Comparison of ENCODE assay signal across 23 mouse cellular contexts in genomic region chr6:108167946-108168680, GRCm38 (mm10). TPM values are rescaled to one million over a fixed set of nuclear protein-coding genes. Genes with fewer than 3 reads are reported as not detected.
DNase-seq lines count a peak whose midpoint lies in the region; ATAC-seq and TF ChIP-seq lines count a peak whose summit lies in the region.
"Had no signal": no experiment of that assay in that cellular context is flagged by ENCODE, and none has a peak within 500 bp of the region (broad histone marks: within the 10 kb centered on the region; RNA-seq: fewer than 3 reads in every experiment).

No protein-coding gene starts in this region.

- H3K27ac ChIP-seq in liver, adult 2 months (replicated peaks; ENCODE audit: insufficient read depth, low read depth, low read length): no peak overlapping the region
- peak overlapping the region; percentile 33; the same call in 1 of the 2 replicates for H3K27ac ChIP-seq in MEL (ENCODE audit: control insufficient read depth, low read depth, low read length)
- H3K27ac ChIP-seq: limb, embryonic 12.5 days; liver, embryonic 14.5 days; lung, embryonic 15.5 days; neural tube, embryonic 15.5 days had no signal

- H3K9ac ChIP-seq in liver, adult 2 months (ENCODE audit: low read depth, low read length): no peak overlapping the region
- H3K9ac ChIP-seq in MEL (ENCODE audit: control insufficient read depth, low read depth, low read length, poor library complexity, severe bottlenecking): no peak overlapping the region
- H3K9ac ChIP-seq: limb, embryonic 12.5 days; liver, embryonic 14.5 days; lung, embryonic 15.5 days; neural tube, embryonic 15.5 days had no signal

- no peak for TF ChIP-seq EP300 in MEL (IDR thresholded peaks at IDR 0.05; ENCODE audit: low read depth in 1 of 2, low read length in 2 of 2)

- peaks cover 12% of the 10 kb centered on the region for H3K36me3 ChIP-seq in liver, adult 2 months (ENCODE audit: control insufficient read depth, insufficient read depth, low read length)
- peaks cover 0 to 38% of the 10 kb centered on the region in 2 experiments; a peak in 2 of 4 replicates for H3K36me3 ChIP-seq in MEL (ENCODE audit: control insufficient read depth in 1 of 2, insufficient read depth in 2 of 2, low read length in 2 of 2)

- no peaks in the 10 kb centered on the region; the same call in 1 of the 2 replicates for H3K79me2 ChIP-seq in liver, adult 2 months (ENCODE audit: control insufficient read depth, insufficient read depth, low read length)
- H3K79me2 ChIP-seq in MEL (ENCODE audit: control insufficient read depth, insufficient read depth, low read length, poor library complexity): no peaks in the 10 kb centered on the region

- ATAC-seq in megakaryocyte, adult 5-6 weeks (ENCODE audit: poor library complexity, severe bottlenecking): peak; percentile 28; the same call in 1 of the 2 replicates
- ATAC-seq: forebrain, embryonic 16.5 days had no signal

- no peak for TF ChIP-seq CTCF in liver, adult 2 months (IDR thresholded peaks at IDR 0.05; ENCODE audit: low read depth, low read length)
- TF ChIP-seq CTCF in MEL (IDR thresholded peaks at IDR 0.05 in 2 of 3, conservative IDR thresholded peaks at IDR 0.05 in 1 of 3; ENCODE audit: control insufficient read depth in 1 of 3, insufficient read depth in 1 of 3, low read depth in 2 of 3, low read length in 3 of 3, poor library complexity in 1 of 3, severe bottlenecking in 1 of 3): no peak

- no peaks in the 10 kb centered on the region for H3K27me3 ChIP-seq in liver, adult 2 months (ENCODE audit: control insufficient read depth, insufficient read depth, low read length)
- no peaks in the 10 kb centered on the region for H3K27me3 ChIP-seq in MEL (ENCODE audit: control insufficient read depth in 1 of 2, insufficient read depth in 2 of 2, low read length in 2 of 2)
- H3K27me3 ChIP-seq: limb, embryonic 12.5 days; lung, embryonic 15.5 days; neural tube, embryonic 15.5 days had no signal

- no peak for TF ChIP-seq RAD21 in MEL (IDR thresholded peaks at IDR 0.05; ENCODE audit: low read depth, low read length)

- peak; percentile 22 for DNase-seq in liver, adult 2 months (ENCODE audit: extremely low read depth, low read depth, low spot score)
- DNase-seq in liver: no peak
- DNase-seq in CD4-positive, CD25-positive, alpha-beta regulatory T cell, adult 2 months (ENCODE audit: low read depth, low spot score): peak; percentile 52
- DNase-seq in MEL (ENCODE audit: low read depth, low spot score): no peak
- no peak for DNase-seq in lung, postnatal 36 days
- DNase-seq in lung, postnatal 10 days: no peak
- no peak for DNase-seq in cerebellum, adult 8-10 months
- DNase-seq: adrenal gland, postnatal 25 days; cerebellum, adult 11-12 months; cerebellum, postnatal 25 days; embryo, embryonic 11 days; gastrocnemius, postnatal 36 days; heart, postnatal 10 days; kidney, postnatal 10 days; midbrain, embryonic 14.5 days; right cerebral cortex, postnatal 14 days had no signal

- 71% methylated on average over 7 of the region's 7 CpGs for WGBS in liver, adult 2 months

- TF ChIP-seq POLR2A in liver, adult 2 months (IDR thresholded peaks at IDR 0.05; ENCODE audit: extremely low read depth, insufficient read depth, low read length): no peak
- no peak for TF ChIP-seq POLR2A in MEL (IDR thresholded peaks at IDR 0.05; ENCODE audit: control insufficient read depth in 1 of 2, insufficient read depth in 1 of 2, low read depth in 1 of 2, low read length in 2 of 2, poor library complexity in 1 of 2)

- H3K4me1 ChIP-seq in liver, adult 2 months (ENCODE audit: control insufficient read depth, insufficient read depth, low read length): peaks cover 10% of the 10 kb centered on the region
- H3K4me1 ChIP-seq in MEL (ENCODE audit: control insufficient read depth in 1 of 2, insufficient read depth in 2 of 2, low read length in 2 of 2): peaks cover 8 to 37% of the 10 kb centered on the region in 2 experiments
- H3K4me1 ChIP-seq: limb, embryonic 12.5 days; lung, embryonic 15.5 days; neural tube, embryonic 15.5 days had no signal

- no peaks in the 10 kb centered on the region for H3K9me3 ChIP-seq in MEL (replicated peaks; ENCODE audit: insufficient read depth, low read length)
- H3K9me3 ChIP-seq: limb, embryonic 12.5 days; lung, embryonic 15.5 days; neural tube, embryonic 15.5 days had no signal

- H3K4me3 ChIP-seq in liver, adult 2 months (ENCODE audit: insufficient read depth, low read depth, low read length): no peak overlapping the region
- H3K4me3 ChIP-seq in MEL (ENCODE audit: control insufficient read depth in 1 of 2, insufficient read depth in 1 of 2, low read depth in 2 of 2, low read length in 2 of 2): peak overlapping the region in 1 of 2 experiments; percentile 2; a peak in 1 of 4 replicates
- H3K4me3 ChIP-seq: limb, embryonic 12.5 days; lung, embryonic 15.5 days; myocyte; neural tube, embryonic 15.5 days had no signal

TF ChIP-seq in MEL, 35 proteins besides CTCF, POLR2A, EP300 and RAD21:
- no peak for TF ChIP-seq MAX (IDR thresholded peaks at IDR 0.05; ENCODE audit: low read length)
- no peak for TF ChIP-seq TBP (IDR thresholded peaks at IDR 0.05; ENCODE audit: low read depth, low read length)

RNA-seq across cellular contexts. Expression of gene Sumf1, which starts 17.3 kb away (rescaled TPM):
- total RNA-seq in liver, adult 2 months (2014; rRNA removed): 23.3 and 23.6 TPM in 2 replicates
- polyA plus RNA-seq in liver, adult 2 months (2012; rRNA removed): 20.5 and 23.8 TPM in 2 replicates
- 7.9 and 9.4 TPM in 2 replicates for total RNA-seq in MEL (2012; rRNA removed)
- polyA plus RNA-seq in MEL (2012; ENCODE audit: insufficient read depth in 1 of 2, insufficient read length in 2 of 2, low read depth in 1 of 2, low replicate concordance in 2 of 2, missing spikeins in 1 of 2): 10 to 100 TPM in 1 of 2 experiments, not detected in 1; 11.2 TPM
- total RNA-seq in megakaryocyte, adult 5-6 weeks (2015): 43.7 and 48.2 TPM in 2 replicates
- total RNA-seq in megakaryocyte, adult 5-6 weeks (2017): 44.8 and 49.1 TPM in 2 replicates

RNA-seq across cellular contexts. Expression of gene Itpr1, which starts 44.8 kb away (rescaled TPM):
- 55.0 and 56.6 TPM in 2 replicates for total RNA-seq in liver, adult 2 months (2014; rRNA removed)
- polyA plus RNA-seq in liver, adult 2 months (2012; rRNA removed): 6.9 and 9.2 TPM in 2 replicates
- 12.2 and 15.6 TPM in 2 replicates for total RNA-seq in MEL (2012; rRNA removed)
- polyA plus RNA-seq in MEL (2012; ENCODE audit: insufficient read depth in 1 of 2, insufficient read length in 2 of 2, low read depth in 1 of 2, low replicate concordance in 2 of 2, missing spikeins in 1 of 2): 10 to 100 TPM in 1 of 2 experiments, not detected in 1; 19.0 TPM
- 51.2 and 55.7 TPM in 2 replicates for total RNA-seq in megakaryocyte, adult 5-6 weeks (2015)
- total RNA-seq in megakaryocyte, adult 5-6 weeks (2017): 127 and 135 TPM in 2 replicates

Comparison
In these comparisons a context has a peak if more than half of its experiments do, and no peak if none do; other contexts are left out.
1. DNase-seq: peak in liver, adult 2 months (single experiment) and CD4-positive, CD25-positive, alpha-beta regulatory T cell, adult 2 months (single experiment); none in liver (single experiment), MEL (single experiment), lung, postnatal 36 days (single experiment), lung, postnatal 10 days (single experiment) and cerebellum, adult 8-10 months (single experiment).